Mouse (Mus musculus) ES-E14 (cell line): ENCODE measurements around the gene Flrt2. TPM values are rescaled to one million over a fixed set of nuclear protein-coding genes. Genes with fewer than 3 reads are reported as not detected.

Experiments
- DNase-seq: peaks from one replicate; pipeline ENCODE4 v3.0.0-alpha.2; 2013; ENCODE audit warnings: low read depth, low spot score
- H3K27ac ChIP-seq: 2 replicates; pipeline ENCODE4 v1.5.1; 2012; ENCODE audit warnings: low read depth, mild to moderate bottlenecking, low read length, moderate library complexity, mixed read lengths; ENCODE audit not compliant: poor library complexity, insufficient read depth, severe bottlenecking
- H3K36me3 ChIP-seq: 2 replicates; pipeline ENCODE4 v1.6.1; 2012; ENCODE audit warnings: mild to moderate bottlenecking, low read length, moderate library complexity, mixed read lengths; ENCODE audit not compliant: control insufficient read depth, poor library complexity, insufficient read depth, severe bottlenecking
- H3K4me1 ChIP-seq, 2 experiments: fragments of 150-350 bp in 1 of 2; sonication (generic) in 1 of 2; 2 replicates each; pipeline ENCODE4 v1.6.1; 2012; ENCODE audit warnings: low read length in 2 of 2, mild to moderate bottlenecking in 1 of 2, mixed read lengths in 1 of 2; ENCODE audit not compliant: control insufficient read depth in 2 of 2, insufficient read depth in 2 of 2, poor library complexity in 1 of 2
- H3K4me3 ChIP-seq, 2 experiments: fragments of 150-350 bp in 1 of 2; sonication (generic) in 1 of 2; 2 replicates each; pipeline ENCODE4 v1.5.1; 2012; ENCODE audit warnings: low read length in 2 of 2, low read depth in 1 of 2, mild to moderate bottlenecking in 1 of 2, mixed read lengths in 1 of 2; ENCODE audit not compliant: insufficient read depth in 1 of 2, poor library complexity in 1 of 2, severe bottlenecking in 1 of 2
- H3K9ac ChIP-seq: 2 replicates; pipeline ENCODE4 v1.6.1; 2012; ENCODE audit warnings: low read depth, mild to moderate bottlenecking, low read length, mixed read lengths; ENCODE audit not compliant: poor library complexity, insufficient read depth, severe bottlenecking
- H3K9me3 ChIP-seq: fragments of 150-350 bp; sonication (generic); 2 replicates; pipeline ENCODE4 v1.6.1; 2012; ENCODE audit warnings: low read depth, mild to moderate bottlenecking, low read length; ENCODE audit not compliant: control insufficient read depth, insufficient read depth
- CHD2 ChIP-seq: IDR thresholded peaks from 2 replicates; pipeline ENCODE4 v1.6.1; 2014; ENCODE audit warnings: mild to moderate bottlenecking, low read depth, low read length, inconsistent platforms
- HCFC1 ChIP-seq: IDR thresholded peaks from 2 replicates; pipeline ENCODE4 v1.6.1; 2012; ENCODE audit warnings: low read length, inconsistent platforms, borderline replicate concordance; ENCODE audit not compliant: insufficient read depth
- MAFK ChIP-seq: IDR thresholded peaks from 2 replicates; pipeline ENCODE4 v1.6.1; 2014; ENCODE audit warnings: mild to moderate bottlenecking, low read depth, low read length, inconsistent platforms; ENCODE audit not compliant: insufficient read depth
- ZC3H11A ChIP-seq: IDR thresholded peaks from 2 replicates; pipeline ENCODE4 v1.6.1; 2012; ENCODE audit warnings: low read depth, mild to moderate bottlenecking, inconsistent platforms, low read length, borderline replicate concordance
- ZNF384 ChIP-seq: IDR thresholded peaks from 2 replicates; pipeline ENCODE4 v1.6.1; 2012; ENCODE audit warnings: low read depth, low read length, inconsistent platforms
- in situ Hi-C, 2 experiments: fragments of 600-800 bp; cut with MboI; formaldehyde crosslinking; loops; one replicate each; pipeline ENCODE4 v1.15.1; 2025; ENCODE audit warnings: low sequenced_read_pairs in 2 of 2, inconsistent platforms in 1 of 2; ENCODE audit not compliant: unreplicated experiment in 2 of 2
- total RNA-seq: library from RNA; depleted of rRNA; stranded (reverse); fragments of 300-350 nt; gene quantifications from 2 replicates; pipeline ENCODE4 v1.2.3, GENCODE M21; 2012

The Flrt2 gene
- total RNA-seq, 1 experiment: 10.3 TPM

GRCm38 (mm10) chr12:95749248-95749647 is 57.2 kb downstream of the Flrt2 start:
- in situ Hi-C loops: no loop called here
- TF ChIP-seq HCFC1: no peak
- TF ChIP-seq MAFK: no peak
- no peak for TF ChIP-seq CHD2
- no peak for TF ChIP-seq ZC3H11A
- TF ChIP-seq ZNF384: no peak
- Histone ChIP-seq H3K4me1 (no peaks in the 10 kb centered on the region), H3K4me3 (no peak overlapping the region), H3K36me3 (no peaks in the 10 kb centered on the region), H3K27ac (no peak overlapping the region), H3K9me3 (no peaks in the 10 kb centered on the region), H3K9ac (no peak overlapping the region)
- no peak for DNase-seq

- no peak overlapping the region for H3K9ac ChIP-seq
- no peaks in the 10 kb centered on the region for H3K9me3 ChIP-seq
- no peak overlapping the region for H3K4me3 ChIP-seq
- no peaks in the 10 kb centered on the region for H3K4me1 ChIP-seq
- in situ Hi-C loops: no loop called here
- TF ChIP-seq ZNF384 (no peak), CHD2 (no peak), ZC3H11A (no peak), MAFK (no peak), HCFC1 (no peak)
- H3K36me3 ChIP-seq: no peaks in the 10 kb centered on the region
- no peak overlapping the region for H3K27ac ChIP-seq
- no peak for DNase-seq
Observed at GRCm38 (mm10) chr12:95759212-95759746, 67.3 kb downstream of the Flrt2 start.

- Histone ChIP-seq H3K4me1 (no peaks in the 10 kb centered on the region), H3K36me3 (no peaks in the 10 kb centered on the region), H3K27ac (no peak overlapping the region), H3K9me3 (no peaks in the 10 kb centered on the region), H3K4me3 (no peak overlapping the region), H3K9ac (no peak overlapping the region)
- in situ Hi-C loops: no loop called here
- DNase-seq: no peak
- no peak for TF ChIP-seq ZC3H11A
- no peak for TF ChIP-seq HCFC1
- no peak for TF ChIP-seq CHD2
- TF ChIP-seq MAFK: no peak
- TF ChIP-seq ZNF384: no peak
Observed at GRCm38 (mm10) chr12:95765255-95765654, 73.2 kb downstream of the Flrt2 start.

GRCm38 (mm10) chr12:95769041-95769440 is 77.0 kb downstream of the Flrt2 start:
- no peak overlapping the region for H3K27ac ChIP-seq
- no peaks in the 10 kb centered on the region for H3K4me1 ChIP-seq
- in situ Hi-C loops: no loop called here
- H3K36me3 ChIP-seq: no peaks in the 10 kb centered on the region
- DNase-seq: no peak
- H3K4me3 ChIP-seq: no peak overlapping the region
- TF ChIP-seq ZC3H11A: no peak
- no peak overlapping the region for H3K9ac ChIP-seq
- no peaks in the 10 kb centered on the region for H3K9me3 ChIP-seq

DNA sequence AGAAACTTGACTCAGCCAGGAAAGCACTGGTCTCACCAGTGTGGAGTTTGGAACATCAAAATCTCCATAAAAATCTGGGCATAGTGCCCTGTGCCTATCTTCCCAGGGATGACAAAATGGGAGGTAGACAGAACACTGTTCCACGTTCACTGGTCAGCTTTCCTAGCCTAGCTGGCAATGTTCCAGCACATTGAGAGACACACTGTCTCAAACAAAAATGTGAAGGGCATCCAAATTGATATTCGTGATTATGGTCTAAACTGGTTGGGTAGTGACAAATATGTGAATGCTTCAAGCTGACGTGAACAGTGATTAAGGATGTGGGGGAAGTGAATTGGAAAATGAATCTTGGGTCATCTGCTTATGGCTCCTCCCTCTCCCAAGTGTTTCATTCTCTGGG is 78.2 kb downstream of the Flrt2 start:
- H3K9ac ChIP-seq: no peak overlapping the region
- no peak for DNase-seq
- in situ Hi-C loops: no loop called here

More for the DNA sequence above, 78.2 kb downstream of the Flrt2 start:
- H3K4me1 ChIP-seq: no peaks in the 10 kb centered on the region
- no peaks in the 10 kb centered on the region for H3K36me3 ChIP-seq
- no peaks in the 10 kb centered on the region for H3K9me3 ChIP-seq
- no peak for TF ChIP-seq ZNF384
- no peak for TF ChIP-seq HCFC1
- no peak for TF ChIP-seq MAFK
- TF ChIP-seq CHD2: no peak
- TF ChIP-seq ZC3H11A: no peak
- no peak overlapping the region for H3K4me3 ChIP-seq
- no peak overlapping the region for H3K27ac ChIP-seq
